In genomic region chr3:37639690-37640089, GRCm38 (mm10) we compare ENCODE assay signal across 8 mouse cellular contexts. TPM values are rescaled to one million over a fixed set of nuclear protein-coding genes. Genes with fewer than 3 reads are reported as not detected.
DNase-seq lines count a peak whose midpoint lies in the region; ATAC-seq lines count a peak whose summit lies in the region.

TSS of gene Spry1 (plus strand) at chr3:37639947.

- H3K4me1 ChIP-seq in embryonic facial prominence, embryonic 10.5 days, result peaks cover 34% of the 10 kb centered on the region
- H3K4me1 ChIP-seq in intestine, embryonic 16.5 days (ENCODE audit: control insufficient read depth, insufficient read depth, low read length), result peaks cover 20% of the 10 kb centered on the region

- under 1% methylated on average over 38 of the region's 38 CpGs for WGBS in embryonic facial prominence, embryonic 10.5 days
- under 1% methylated on average over 38 of the region's 38 CpGs for WGBS in intestine, embryonic 16.5 days

- ATAC-seq in intestine, embryonic 16.5 days, result peak; percentile 87

- intact Hi-C loops in left cerebral cortex, postnatal 25 days (cut with DNase I), result loop anchor here (1.0 to 5.0 kb wide), 6 partner anchors 48 to 313 kb away; no protein-coding TSS in a partner anchor

- H3K4me3 ChIP-seq in embryonic facial prominence, embryonic 10.5 days, result peak within 1 kb of the TSS; percentile 87
- H3K4me3 ChIP-seq in intestine, embryonic 16.5 days (ENCODE audit: low read length), result peak within 1 kb of the TSS; percentile 94

- no peaks in the 10 kb centered on the region for H3K9me3 ChIP-seq in embryonic facial prominence, embryonic 10.5 days
- H3K9me3 ChIP-seq in intestine, embryonic 16.5 days (ENCODE audit: control insufficient read depth, low read length), result no peaks in the 10 kb centered on the region

- DNase-seq in adrenal gland, postnatal 14 days, result peak; percentile 96
- peak; percentile 97 for DNase-seq in embryonic facial prominence, embryonic 10.5 days (ENCODE audit: low spot score)
- DNase-seq in gonadal fat pad, adult 2 months (ENCODE audit: low read depth), result peak; percentile 33
- DNase-seq in left cerebral cortex, postnatal 25 days (ENCODE audit: low spot score in 2 of 2), result peak; percentile 96 to 97
- DNase-seq in mesoderm, embryonic 11.5 days (ENCODE audit: low read depth, low spot score), result peak; percentile 94
- peak; percentile 94 for DNase-seq in right cerebral cortex, postnatal 25 days
- peak; percentile 95 to 98 for DNase-seq in urinary bladder, postnatal 36 days (ENCODE audit: low spot score in 2 of 2)

- H3K27ac ChIP-seq in embryonic facial prominence, embryonic 10.5 days (replicated peaks), result peak within 1 kb of the TSS; percentile 92
- H3K27ac ChIP-seq in intestine, embryonic 16.5 days (ENCODE audit: low read length), result peak within 1 kb of the TSS; percentile 92

- H3K27me3 ChIP-seq in embryonic facial prominence, embryonic 10.5 days (replicated peaks; ENCODE audit: low read depth, poor library complexity, severe bottlenecking), result 0 out of 2 replicates have a peak, but pooled peaks cover 9% of the 10 kb centered on the region
- H3K27me3 ChIP-seq in intestine, embryonic 16.5 days (replicated peaks; ENCODE audit: control insufficient read depth, insufficient read depth, low read length), result no peaks in the 10 kb centered on the region

- peaks cover 22% of the 10 kb centered on the region for H3K36me3 ChIP-seq in embryonic facial prominence, embryonic 10.5 days (replicated peaks)
- peaks cover 9% of the 10 kb centered on the region; the same call in 1 of the 2 replicates for H3K36me3 ChIP-seq in intestine, embryonic 16.5 days (ENCODE audit: control insufficient read depth, insufficient read depth, low read length)

- peak within 1 kb of the TSS; percentile 92 for H3K9ac ChIP-seq in intestine, embryonic 16.5 days (ENCODE audit: low read depth, low read length)

- H3K4me2 ChIP-seq in intestine, embryonic 16.5 days (ENCODE audit: low read depth, low read length), result peak within 1 kb of the TSS; percentile 77

RNA-seq across cellular contexts. Expression of gene Spry1, which starts in this region (rescaled TPM):
- 25.0 and 28.0 TPM in 2 replicates for total RNA-seq in adrenal gland, postnatal 14 days (2021)
- 17.9 and 18.4 TPM in 2 replicates for polyA plus RNA-seq in embryonic facial prominence, embryonic 10.5 days (2016; fragmentation: Nextera tagmentation; extraction: Ambion mirVana)
- polyA plus RNA-seq in gonadal fat pad, adult 2 months (2012; rRNA removed), result 59.4 and 65.1 TPM in 2 replicates
- 11.3 and 13.4 TPM in 2 replicates for polyA plus RNA-seq in intestine, embryonic 16.5 days (2015; fragmentation: Nextera tagmentation; extraction: Ambion mirVana)
- total RNA-seq in left cerebral cortex, postnatal 25 days (2021), result 10 to 100 TPM; 12.0 to 12.2 TPM

Comparison
In these comparisons a context has a peak if more than half of its experiments do, and no peak if none do; other contexts are left out.
1. Peak in every context shown above with its lines: DNase-seq, ATAC-seq, H3K4me3 ChIP-seq and H3K27ac ChIP-seq.
2. DNase-seq: peak in every context shown above with its lines; median percentile 97 in embryonic facial prominence, embryonic 10.5 days; 96 in left cerebral cortex, postnatal 25 days; 96 in urinary bladder, postnatal 36 days; 96 in adrenal gland, postnatal 14 days; 94 in mesoderm, embryonic 11.5 days; 94 in right cerebral cortex, postnatal 25 days; 33 in gonadal fat pad, adult 2 months.